Mouse (Mus musculus): ENCODE measurements around the gene Tmem39b.

Gene Tmem39b

Small RNA genes within 50 kb of the gene (microRNA-seq; reads per million reads assigned to microRNA genes)
- 0.69 to 1.2 reads per million in 2 experiments for gene Mir7016

All from adrenal gland (tissue).